Mouse (Mus musculus) thymus, postnatal 0 days (tissue): ENCODE results near the gene Ly6g5b. TPM values are rescaled to one million over a fixed set of nuclear protein-coding genes. Genes with fewer than 3 reads are reported as not detected.
"Not testable (repeated sequence)": the region's sequence is repeated elsewhere in the genome, so short reads cannot be mapped to it uniquely, and the experiment has no call there.

ENCODE experiments used
- DNase-seq: peaks from one replicate; pipeline ENCODE4 v3.0.0-alpha.2; 2015; ENCODE audit warnings: low spot score
- polyA plus RNA-seq: library from polyadenylated mRNA; unstranded; fragments of >200 nt; fragmentation: Nextera tagmentation; extraction: Ambion mirVana; gene quantifications from 2 replicates; pipeline ENCODE4 v1.2.1, GENCODE M21; 2015

Gene Ly6g5b
- polyA plus RNA-seq, 1 experiment from 2014 or later = 4.0 TPM

DNA sequence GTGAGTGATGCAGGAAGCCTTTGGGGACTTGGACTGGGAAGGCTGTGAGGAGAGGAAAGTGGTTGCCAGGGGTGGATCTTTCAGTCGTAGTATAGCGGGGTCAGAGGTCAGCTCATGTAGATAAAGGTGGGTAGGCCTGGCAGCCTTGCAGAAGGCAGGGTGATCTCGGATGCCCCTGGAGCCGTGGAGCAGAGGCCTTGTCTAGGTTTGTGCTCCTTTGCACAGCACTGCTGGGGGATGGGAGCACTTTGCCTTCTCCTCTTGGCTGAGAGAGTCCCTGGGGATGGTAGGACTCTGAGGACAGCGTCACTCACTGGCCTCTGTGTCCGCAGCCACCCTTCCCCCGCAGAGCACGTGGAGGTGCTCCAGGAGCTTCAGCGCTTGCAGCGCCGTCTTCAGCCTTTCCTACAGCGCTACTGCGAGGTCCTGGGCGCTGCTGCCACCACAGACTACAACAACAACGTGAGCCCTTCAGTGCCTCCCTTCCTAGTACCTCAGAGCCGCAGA is 25.3 kb upstream of the Ly6g5b start:
- DNase-seq = no peak

DNA sequence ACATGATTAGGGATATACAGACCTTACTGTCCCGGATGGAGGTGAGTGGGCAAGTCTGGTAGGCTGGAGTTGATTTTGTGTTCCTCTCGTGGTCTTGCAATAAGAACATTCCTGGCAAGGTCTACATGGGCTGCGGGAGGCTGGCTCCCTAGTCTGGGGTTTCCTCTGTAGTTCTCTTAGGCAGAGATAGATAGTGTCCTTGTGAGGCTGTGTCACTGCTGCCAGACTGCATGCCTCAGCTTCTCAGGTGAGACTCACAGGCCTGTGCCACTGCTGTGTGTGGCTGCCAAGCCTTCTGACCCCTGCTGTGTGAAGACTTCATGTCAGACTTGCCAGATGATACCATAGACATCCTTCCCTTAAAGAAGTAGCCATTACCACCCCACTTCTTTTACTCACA is 24.0 kb upstream of the Ly6g5b start:
- DNase-seq = no peak

DNA sequence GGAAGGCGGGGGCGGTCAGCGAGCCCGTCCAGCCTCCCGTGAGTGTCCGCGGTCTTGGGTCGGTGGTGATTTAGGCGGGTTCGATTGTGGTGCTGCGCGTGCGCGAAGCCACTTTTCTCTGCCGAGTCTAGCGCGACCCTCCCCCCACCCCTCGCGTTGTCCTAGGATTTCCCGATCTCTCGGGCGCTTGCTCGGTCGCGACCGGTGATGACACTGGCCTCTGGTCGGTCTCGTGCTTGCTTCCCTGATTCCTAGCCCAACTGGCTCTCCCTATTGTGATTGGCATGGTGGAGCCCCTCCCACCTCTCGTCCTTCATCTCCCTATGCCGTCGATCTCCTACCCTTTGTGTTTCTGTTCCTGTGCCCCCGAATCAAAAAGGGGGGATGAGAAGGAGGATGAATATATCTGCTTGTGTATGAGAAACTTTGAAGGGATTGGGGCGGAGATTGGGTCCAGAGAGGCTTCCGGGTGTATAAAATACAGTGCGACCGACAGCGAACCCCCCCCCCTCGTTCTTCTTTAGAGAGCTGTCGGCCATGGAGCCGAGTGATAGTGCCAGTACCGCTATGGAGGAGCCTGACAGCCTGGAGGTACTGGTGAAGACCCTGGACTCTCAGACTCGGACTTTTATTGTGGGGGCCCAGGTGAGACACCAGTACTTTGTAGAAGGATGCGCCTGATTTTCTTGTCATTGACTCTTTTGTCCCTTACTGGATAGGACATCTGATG is 20.5 kb upstream of the Ly6g5b start:
- peak; percentile 38 for DNase-seq

DNA sequence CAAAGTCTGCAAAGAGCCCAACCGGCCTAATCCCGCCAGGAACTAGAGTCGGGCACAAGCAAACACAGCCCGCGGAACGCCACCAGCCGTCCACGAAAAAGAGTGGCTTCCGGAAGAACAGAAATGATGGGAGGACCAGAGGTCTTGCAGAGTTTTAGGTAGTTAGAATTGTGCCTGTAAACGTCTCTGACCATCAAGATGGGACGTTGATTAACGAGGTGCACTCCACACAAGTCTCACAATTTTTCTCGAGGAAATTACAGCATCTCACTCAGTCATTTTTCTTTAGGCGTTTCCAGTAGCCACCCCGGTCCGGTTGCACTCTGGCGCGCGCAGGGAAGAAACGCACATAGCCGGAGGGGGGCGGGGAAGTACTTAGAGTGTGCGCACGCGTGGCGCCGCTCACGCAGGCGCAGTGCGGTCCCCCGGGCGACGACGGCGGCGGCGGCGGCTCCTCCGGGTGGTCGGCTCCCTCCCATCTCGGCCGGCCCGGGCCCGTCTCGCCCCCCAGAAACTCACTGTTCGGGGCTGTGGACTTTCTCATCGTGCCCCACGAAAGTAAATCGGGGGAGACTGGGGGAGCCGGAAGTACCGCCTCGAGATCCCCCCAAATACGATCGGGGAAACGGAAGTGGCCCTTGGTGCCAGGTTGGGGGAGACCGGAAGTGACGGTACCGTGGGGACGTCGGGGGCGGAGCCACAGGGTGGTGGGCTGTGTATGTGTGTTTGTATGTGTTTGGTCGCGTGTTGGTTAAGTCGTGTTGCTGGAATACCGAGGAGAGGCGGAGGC is 19.8 kb upstream of the Ly6g5b start, which contains the start of gene Bag6:
TSS of gene Bag6 (plus strand) at position 378 of the 790 bp plus-strand sequence.
- peak; percentile 96 for DNase-seq

DNA sequence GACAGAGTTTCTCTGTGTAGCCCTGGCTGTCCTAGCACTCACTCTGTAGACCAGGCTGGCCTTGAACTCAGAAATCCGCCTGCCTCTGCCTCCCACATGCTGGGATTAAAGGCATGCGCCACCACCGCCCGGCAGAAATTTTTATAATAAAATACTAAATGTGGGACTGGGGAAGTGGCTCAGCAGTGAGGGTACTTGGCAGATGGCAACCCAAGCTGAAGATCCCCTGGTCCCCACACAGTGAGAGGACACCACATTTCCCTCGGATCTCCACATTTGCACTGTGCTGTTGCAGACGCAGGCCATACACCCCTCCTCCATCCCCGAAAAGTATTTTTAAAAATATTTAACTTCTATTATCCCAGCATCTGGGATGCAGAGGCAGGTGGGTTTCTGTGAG is 18.3 kb upstream of the Ly6g5b start:
- no peak for DNase-seq

DNA sequence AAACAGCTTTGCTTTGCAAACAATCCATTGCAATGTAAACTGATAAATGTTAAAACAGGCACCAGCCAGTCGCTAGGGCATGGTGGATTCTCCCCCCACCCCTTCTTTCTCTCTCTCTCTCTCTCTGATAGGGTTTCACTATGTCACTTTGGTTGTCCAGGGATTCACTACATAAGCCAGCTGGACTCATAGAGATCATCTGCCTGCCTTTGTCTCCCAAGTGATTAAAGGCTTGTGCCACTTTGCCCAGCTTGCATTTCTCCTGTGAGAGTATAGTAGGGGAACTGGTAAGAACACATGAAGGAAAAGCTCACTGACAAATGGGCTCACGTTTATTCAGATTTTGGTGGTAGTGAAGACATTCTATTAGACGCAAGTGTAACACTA is 16.9 kb upstream of the Ly6g5b start:
- DNase-seq = no peak

DNA sequence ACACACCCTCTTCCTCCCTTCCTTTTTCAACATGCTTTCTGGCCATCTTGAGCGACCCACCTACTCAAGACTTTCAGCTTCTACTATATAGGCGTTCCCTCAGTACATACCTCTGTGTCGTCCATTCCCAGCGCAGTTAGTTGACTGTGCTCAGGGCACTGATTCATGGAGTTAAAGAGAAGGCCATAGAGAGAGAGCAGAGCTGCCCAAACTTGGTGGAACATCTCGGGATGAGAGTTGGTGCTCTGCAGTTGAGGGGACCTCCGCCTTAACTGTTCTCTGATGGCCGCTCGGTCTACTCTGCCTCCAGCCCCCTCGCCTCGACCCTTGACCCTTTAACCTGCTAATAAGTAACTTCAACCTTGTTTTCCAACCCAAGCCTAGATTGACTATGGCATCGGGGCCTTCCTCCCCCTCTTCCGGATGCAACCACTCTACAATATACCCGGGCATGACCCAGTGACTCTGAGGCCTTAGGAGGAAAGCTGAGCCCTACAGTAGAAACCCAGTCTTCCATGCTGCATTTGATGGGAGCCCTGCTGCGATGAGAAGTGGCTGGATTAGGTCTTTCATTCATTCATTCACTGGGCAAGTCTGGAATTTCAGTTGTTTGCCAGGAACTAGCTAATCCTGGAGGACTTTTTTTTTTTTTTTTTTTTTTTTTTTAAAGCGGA is 16.4 kb upstream of the Ly6g5b start, which contains the start of gene Apom:
TSS of gene Apom (minus strand) at position 551 of the 674 bp plus-strand sequence.
- DNase-seq = no peak

DNA sequence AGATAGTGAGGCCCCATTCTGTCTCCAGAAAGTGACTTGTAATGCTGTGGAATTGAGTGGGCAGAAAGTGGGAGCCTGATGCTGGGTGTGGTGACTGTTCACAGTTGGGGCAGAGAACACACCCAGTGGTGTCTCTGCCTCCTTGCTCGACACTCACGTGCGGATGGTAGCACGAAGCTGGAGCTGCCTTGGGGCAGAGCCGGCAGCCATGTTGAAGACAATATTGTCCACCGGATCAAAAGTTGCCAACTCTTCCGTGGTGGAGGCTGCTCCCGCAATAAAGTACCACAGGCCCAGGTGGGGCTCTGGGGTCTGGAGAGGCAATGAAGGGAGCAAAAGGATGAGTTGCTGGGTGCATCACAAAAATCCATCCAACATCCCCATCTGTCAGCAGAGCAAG is 15.8 kb upstream of the Ly6g5b start:
- DNase-seq = no peak

DNA sequence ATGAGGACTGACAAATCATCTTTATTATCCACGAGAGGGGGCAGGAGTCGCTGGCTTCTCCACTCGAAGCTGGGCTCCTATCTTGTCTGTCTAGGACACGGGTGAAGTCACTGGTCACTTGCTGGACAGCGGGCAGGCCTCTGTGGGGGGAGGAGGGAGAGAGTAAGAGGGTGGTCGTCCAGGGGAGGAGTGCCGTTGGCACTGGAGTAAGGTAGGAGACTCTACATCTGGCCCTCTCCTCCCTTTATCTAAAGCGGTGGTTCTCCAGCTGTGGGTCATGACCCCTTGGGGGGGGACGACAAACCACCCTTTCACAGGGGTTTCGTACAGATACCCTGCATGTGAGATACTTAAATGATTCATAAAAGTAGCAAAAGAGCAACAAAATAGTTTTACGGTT is 13.8 kb upstream of the Ly6g5b start:
- DNase-seq = no peak

DNA sequence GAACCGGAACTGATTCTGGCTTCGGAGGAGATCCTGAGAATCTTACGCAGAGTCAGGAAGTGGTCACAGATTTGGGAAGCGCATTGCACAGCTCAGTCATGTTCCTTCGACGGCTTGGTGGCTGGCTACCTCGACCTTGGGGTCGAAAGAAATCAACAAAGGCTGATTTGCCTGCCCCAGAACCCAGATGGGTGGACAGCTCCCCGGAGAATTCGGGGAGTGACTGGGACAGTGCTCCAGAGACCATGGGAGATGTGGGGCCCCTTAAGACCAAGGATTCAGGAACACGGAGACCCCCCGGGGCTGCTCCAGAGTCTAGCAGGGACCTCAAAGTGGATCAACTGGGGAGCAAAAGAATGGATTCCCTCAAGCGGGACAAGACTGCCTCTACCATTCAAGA is 11.8 kb upstream of the Ly6g5b start:
- no peak for DNase-seq

DNA sequence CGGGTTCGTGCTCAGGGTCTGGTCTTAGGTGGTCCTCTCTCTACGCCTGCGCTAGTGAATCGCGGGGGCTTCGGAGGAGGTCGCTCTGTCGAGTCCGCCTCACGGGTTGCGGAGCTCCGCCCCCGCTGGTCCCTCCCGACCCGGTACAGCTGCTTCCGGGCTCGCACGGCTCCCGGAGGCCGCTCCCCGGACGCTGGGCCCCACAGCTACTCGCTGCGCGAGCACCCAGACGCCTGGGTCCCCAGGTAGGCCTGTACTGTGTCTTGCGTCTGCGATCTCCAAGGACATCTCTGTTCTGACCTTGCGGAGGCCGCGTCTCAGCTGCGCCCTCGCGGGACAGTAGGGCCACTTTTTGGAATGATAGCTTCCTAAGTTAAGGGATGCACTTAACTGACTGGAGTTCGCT is 11.0 kb upstream of the Ly6g5b start, which contains the start of gene D17H6S53E:
TSS of gene D17H6S53E (plus strand) at position 168 of the 406 bp plus-strand sequence.
- DNase-seq = peak; percentile 90

DNA sequence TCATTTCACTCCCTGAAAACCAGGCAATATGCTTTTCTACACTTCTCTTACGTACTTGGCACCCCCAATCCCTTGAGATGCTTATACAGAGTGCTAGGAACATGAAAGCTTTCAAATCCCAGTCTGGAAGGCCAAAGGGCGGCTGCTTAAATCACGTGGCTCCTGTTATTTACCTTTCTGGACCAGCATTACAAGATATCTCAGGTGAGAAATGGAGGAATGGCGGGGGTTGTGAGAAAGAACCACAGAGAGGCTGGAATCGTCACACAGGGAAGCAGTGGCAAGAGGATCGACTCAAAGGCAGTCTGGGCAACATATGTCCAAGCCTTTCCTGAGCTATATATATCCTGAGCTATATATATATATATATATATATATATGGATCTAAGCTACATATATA is 10.3 kb upstream of the Ly6g5b start:
- DNase-seq = no peak

DNA sequence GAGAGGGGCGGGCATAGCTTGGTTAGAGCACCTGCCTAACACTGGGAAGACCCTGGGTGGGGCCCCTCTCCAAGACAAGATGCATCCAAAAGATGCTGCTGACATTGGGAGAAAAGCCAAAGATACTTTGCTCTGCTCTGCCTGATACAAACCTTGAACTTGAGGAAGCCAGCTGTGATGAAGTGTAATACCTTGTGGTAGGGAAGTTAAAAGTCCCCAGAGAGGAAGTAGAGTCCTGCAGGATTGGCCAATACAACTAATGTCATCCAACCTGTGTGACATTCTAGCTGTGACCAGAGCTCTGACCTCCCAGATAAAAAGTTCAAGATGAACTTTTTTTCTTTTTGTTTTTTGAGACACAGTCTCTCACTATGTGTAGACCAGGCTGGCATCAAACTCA is 9.9 kb upstream of the Ly6g5b start:
- no peak for DNase-seq

DNA sequence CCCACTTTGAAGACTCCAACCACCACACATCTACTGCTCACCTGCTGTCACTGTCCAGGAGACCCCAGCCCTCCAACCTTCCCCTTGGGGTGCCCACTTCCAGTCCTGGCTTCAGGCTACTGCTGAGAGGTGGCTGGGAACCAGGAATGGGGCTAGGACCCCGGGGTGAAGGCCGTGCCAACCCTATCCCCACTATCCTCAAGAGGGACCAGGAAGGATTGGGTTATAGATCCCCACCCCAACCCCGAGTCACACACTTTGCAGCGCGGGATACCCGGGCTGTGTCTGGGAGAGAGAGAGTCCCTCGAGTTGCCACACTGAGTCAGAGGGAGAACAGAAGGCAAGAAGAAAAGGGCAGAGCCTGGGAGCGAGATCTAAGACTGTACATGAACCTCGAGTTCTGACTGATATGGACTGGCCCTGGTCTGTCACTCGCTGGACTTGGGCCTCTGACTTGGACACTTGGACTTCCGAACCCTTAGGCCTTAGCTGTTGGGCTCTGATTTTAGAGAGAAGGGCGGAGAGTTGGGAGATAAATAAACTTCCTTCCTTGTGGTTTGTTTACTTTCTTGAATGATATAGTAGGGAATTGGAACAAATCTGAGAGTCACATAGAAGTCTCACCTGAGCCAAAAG is 9.2 kb upstream of the Ly6g5b start:
- DNase-seq = not testable (repeated sequence)

DNA sequence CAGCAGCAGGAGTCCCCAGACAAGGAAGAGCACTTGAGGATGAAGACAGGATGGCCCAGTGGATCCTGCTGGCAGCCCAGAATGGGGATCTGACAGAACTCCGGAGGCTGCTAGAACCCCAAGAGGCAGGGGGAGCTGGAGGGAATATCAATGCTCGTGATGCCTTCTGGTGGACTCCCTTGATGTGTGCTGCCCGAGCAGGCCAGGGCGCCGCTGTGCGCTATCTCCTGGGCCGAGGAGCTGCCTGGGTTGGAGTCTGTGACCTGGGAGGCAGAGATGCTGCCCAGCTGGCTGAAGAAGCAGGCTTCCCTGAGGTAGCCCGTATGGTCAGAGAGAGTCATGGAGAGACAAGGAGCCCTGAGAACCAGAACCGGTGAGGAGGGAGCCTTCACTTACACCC is 8.1 kb upstream of the Ly6g5b start:
- DNase-seq = not testable (repeated sequence)

DNA sequence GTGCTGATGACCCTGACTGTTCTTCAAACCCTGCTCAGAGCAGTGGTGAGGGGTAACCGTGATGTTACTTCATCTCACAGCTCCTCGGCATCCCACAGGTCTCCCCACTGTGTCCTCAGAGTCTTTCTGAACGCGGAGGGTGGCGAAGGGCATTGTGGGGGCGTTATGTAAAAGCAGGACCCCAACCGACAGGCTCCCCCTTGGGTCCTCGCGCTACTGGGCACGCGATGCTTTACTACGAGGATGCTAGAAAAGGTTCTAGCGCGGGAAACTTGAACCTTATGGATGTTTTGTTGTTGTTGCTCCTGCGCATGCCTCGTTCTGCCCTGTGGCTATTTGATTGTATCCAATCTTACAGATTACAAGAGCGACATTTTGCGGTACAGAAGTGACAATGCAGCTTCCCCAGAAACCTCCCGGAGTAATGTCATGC is 6.7 kb upstream of the Ly6g5b start, which contains the start of gene Csnk2b:
TSS of gene Csnk2b (minus strand) at position 183 of the 433 bp plus-strand sequence.
- peak; percentile 68 for DNase-seq

DNA sequence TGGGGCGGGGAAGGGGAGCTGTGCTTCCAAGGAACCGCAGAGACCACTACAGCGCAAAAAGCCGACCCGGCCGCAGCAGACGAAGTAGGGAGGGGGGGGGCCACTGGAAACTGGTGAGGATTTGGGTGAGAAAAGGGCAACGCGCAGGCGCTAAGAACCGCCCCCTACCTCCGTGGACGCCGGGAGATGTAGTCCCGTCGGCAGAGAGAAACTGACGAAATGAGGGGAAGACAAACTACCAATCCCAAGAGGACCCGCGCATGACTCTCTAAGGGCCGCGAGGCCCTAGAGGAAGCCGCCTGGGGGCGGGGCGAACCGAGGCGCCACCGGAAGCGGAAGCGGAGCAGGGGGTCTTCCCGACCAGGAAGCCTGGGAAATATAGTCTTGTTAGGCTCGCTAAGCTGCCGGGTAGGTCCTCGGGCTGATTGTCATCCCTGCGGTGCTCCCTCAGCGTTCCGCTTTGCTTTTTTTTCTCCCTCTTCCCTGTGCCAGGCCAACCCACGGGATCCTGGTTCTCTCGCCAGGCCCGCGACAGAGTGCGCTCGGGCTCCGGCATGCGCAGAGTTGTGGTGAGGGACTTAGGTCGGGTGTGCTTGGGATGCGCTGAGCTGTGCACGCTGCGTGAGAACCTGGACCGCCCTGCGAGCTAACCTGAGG is 6.0 kb upstream of the Ly6g5b start, which contains the start of gene Gpank1:
TSS of gene Gpank1 (plus strand) at position 313 of the 657 bp plus-strand sequence.
- DNase-seq = peak; percentile 99

DNA sequence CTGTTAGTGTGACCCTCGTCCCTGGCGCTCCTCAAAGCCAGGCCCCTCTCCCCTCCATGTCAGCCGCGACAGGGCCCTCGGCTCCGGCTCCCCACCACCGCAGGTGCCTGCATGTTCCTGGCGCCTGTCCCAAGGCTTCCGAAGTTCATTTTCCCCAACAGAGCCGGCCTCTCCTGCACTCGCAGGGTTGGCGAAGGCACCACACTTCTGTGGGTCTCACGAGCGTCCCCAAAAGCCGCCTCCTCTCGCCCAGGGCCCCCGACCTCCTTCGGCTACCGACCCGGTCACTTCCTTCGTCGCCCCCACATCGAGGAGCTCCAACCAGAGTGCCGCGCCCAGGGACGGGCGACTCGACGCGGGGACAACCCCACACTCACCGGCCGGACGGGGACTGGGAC is 5.5 kb upstream of the Ly6g5b start:
- no peak for DNase-seq

DNA sequence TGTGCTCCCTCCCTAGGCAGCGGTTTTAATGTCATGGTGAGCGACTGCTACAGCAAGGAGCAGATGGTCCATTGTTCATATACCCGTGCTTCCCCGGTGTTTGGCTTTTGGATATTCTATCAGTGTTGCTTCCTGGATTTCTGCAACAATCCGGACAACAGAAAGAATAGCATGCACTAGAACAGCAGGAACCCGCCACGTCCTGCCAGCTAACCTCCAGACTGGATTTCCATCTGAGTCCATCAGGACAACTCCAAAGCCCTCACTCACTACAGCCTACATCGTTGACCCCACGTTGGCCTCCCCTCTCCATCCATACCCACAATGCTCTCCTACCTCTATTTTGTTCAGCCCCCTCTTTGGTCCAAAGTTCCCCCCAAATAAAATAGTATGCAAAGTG is 3.5 kb downstream of the Ly6g5b start:
- DNase-seq = no peak

DNA sequence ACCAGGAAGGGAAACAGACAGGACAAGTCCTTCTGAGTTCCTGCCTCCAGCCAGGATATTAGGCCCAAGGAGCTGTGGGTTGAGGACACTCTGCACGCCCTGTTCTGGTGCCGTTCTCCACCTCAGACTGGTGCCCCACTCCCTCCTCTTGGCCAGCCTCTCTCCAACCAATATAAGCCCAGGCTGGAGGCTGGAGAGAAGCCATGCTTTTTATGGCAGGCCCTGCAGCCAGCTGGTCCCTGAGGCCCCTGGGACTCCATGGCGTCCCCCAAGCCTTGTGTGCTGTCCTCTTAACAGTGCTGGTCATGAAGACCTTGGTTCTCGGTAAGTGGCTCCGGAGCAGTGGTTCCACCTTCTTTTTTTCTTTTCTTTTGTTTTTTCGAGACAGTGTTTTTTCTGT is 7.1 kb downstream of the Ly6g5b start, which contains the start of gene Ly6g5c:
TSS of gene Ly6g5c (plus strand) at position 183 of the 400 bp plus-strand sequence.
- DNase-seq = no peak
